Mouse (Mus musculus): ENCODE data around the gene Sema5b. TPM values are rescaled to one million over a fixed set of nuclear protein-coding genes. Genes with fewer than 3 reads are reported as not detected.

Gene Sema5b
- total RNA-seq, 1 experiment: 6.4 TPM

- in situ Hi-C loops (cut with MboI; ENCODE audit: low sequenced_read_pairs in 2 of 2, unreplicated experiment in 2 of 2): no loop called here
- TF ChIP-seq HCFC1 (IDR thresholded peaks at IDR 0.05; ENCODE audit: borderline replicate concordance, insufficient read depth, low read length) (no peak), MAFK (IDR thresholded peaks at IDR 0.05; ENCODE audit: insufficient read depth, low read depth, low read length) (no peak), ZNF384 (IDR thresholded peaks at IDR 0.05; ENCODE audit: low read depth, low read length) (no peak), CHD2 (IDR thresholded peaks at IDR 0.05; ENCODE audit: low read depth, low read length) (no peak), ZC3H11A (IDR thresholded peaks at IDR 0.05; ENCODE audit: borderline replicate concordance, low read depth, low read length) (no peak)
Measured at GRCm38 (mm10) chr16:35677511-35678113, 136.7 kb downstream of the Sema5b start.

GRCm38 (mm10) chr16:35678476-35678875 is 137.5 kb downstream of the Sema5b start:
- peaks cover 3 to 4% of the 10 kb centered on the region in 2 experiments; a peak in 2 of 4 replicates for H3K4me1 ChIP-seq (ENCODE audit: control insufficient read depth in 2 of 2, insufficient read depth in 2 of 2, low read length in 2 of 2, poor library complexity in 1 of 2)
- no peak overlapping the region for H3K9ac ChIP-seq (ENCODE audit: insufficient read depth, low read depth, low read length, poor library complexity, severe bottlenecking)
- TF ChIP-seq HCFC1 (IDR thresholded peaks at IDR 0.05; ENCODE audit: borderline replicate concordance, insufficient read depth, low read length): no peak
- TF ChIP-seq ZNF384 (IDR thresholded peaks at IDR 0.05; ENCODE audit: low read depth, low read length): no peak
- no peak for TF ChIP-seq CHD2 (IDR thresholded peaks at IDR 0.05; ENCODE audit: low read depth, low read length)
- no peak for TF ChIP-seq ZC3H11A (IDR thresholded peaks at IDR 0.05; ENCODE audit: borderline replicate concordance, low read depth, low read length)
- TF ChIP-seq MAFK (IDR thresholded peaks at IDR 0.05; ENCODE audit: insufficient read depth, low read depth, low read length): no peak
- no peaks in the 10 kb centered on the region for H3K36me3 ChIP-seq (ENCODE audit: control insufficient read depth, insufficient read depth, low read length, poor library complexity, severe bottlenecking)
- in situ Hi-C loops (cut with MboI; ENCODE audit: low sequenced_read_pairs in 2 of 2, unreplicated experiment in 2 of 2): no loop called here
- DNase-seq (ENCODE audit: low read depth, low spot score): peak; percentile 66
- H3K27ac ChIP-seq (ENCODE audit: insufficient read depth, low read depth, low read length, poor library complexity, severe bottlenecking): no peak overlapping the region
- no peaks in the 10 kb centered on the region for H3K9me3 ChIP-seq (ENCODE audit: control insufficient read depth, insufficient read depth, low read depth, low read length)
- H3K4me3 ChIP-seq (ENCODE audit: insufficient read depth in 1 of 2, low read depth in 1 of 2, low read length in 2 of 2, poor library complexity in 1 of 2, severe bottlenecking in 1 of 2): no peak overlapping the region

More at GRCm38 (mm10) chr16:35677511-35678113, 136.7 kb downstream of the Sema5b start:
- H3K4me3 ChIP-seq (ENCODE audit: insufficient read depth in 1 of 2, low read depth in 1 of 2, low read length in 2 of 2, poor library complexity in 1 of 2, severe bottlenecking in 1 of 2): no peak overlapping the region
- no peak for DNase-seq (ENCODE audit: low read depth, low spot score)
- no peak overlapping the region for H3K9ac ChIP-seq (ENCODE audit: insufficient read depth, low read depth, low read length, poor library complexity, severe bottlenecking)
- H3K4me1 ChIP-seq (ENCODE audit: control insufficient read depth in 2 of 2, insufficient read depth in 2 of 2, low read length in 2 of 2, poor library complexity in 1 of 2): peaks cover 3 to 4% of the 10 kb centered on the region in 2 experiments; a peak in 2 of 4 replicates
- H3K27ac ChIP-seq (ENCODE audit: insufficient read depth, low read depth, low read length, poor library complexity, severe bottlenecking): no peak overlapping the region
- no peaks in the 10 kb centered on the region for H3K36me3 ChIP-seq (ENCODE audit: control insufficient read depth, insufficient read depth, low read length, poor library complexity, severe bottlenecking)
- H3K9me3 ChIP-seq (ENCODE audit: control insufficient read depth, insufficient read depth, low read depth, low read length): no peaks in the 10 kb centered on the region

DNA sequence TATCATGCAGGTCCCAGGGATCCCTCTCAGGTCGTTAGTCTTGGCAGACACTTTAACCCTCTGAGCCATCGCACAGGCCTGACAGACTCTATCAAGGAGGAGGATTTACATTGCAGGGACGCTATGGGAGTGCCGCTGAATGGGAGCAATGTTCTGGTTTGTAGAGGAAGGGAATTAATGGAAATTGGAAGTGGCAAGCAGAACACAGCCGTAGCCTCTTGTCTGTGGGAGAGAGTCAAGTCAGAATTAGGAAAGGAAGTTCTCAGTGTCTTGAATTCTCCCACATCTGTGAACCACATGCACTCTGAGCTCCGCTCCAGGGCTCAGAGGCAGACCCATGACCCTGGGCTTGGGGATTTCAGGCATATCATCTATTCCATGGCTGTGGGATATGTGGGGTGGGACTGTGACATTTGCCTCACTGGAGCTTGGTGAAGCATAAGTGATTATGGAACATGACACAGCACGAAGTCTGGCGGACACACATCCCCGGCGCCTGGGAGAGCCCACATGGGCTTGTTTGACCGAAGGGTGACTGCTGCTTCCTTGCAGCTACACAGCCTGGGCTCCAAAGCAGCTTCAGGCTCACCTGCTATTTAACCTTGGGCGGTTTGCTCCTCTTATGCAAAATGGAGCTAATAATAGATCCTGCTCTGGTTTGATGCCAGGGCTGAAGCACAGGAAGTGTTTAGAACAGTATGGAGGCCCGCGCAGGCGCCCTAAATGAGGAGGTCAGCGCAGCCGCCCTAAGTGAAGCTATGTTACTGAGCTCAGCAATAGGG is 140.6 kb downstream of the Sema5b start:
- Histone ChIP-seq H3K36me3 (ENCODE audit: control insufficient read depth, insufficient read depth, low read length, poor library complexity, severe bottlenecking) (no peaks in the 10 kb centered on the region), H3K4me1 (ENCODE audit: control insufficient read depth in 2 of 2, insufficient read depth in 2 of 2, low read length in 2 of 2, poor library complexity in 1 of 2) (peaks cover 3 to 6% of the 10 kb centered on the region in 2 experiments; a peak in 3 of 4 replicates), H3K4me3 (ENCODE audit: insufficient read depth in 1 of 2, low read depth in 1 of 2, low read length in 2 of 2, poor library complexity in 1 of 2, severe bottlenecking in 1 of 2) (peak overlapping the region; percentile 4 to 31; a peak in 3 of 4 replicates), H3K9me3 (ENCODE audit: control insufficient read depth, insufficient read depth, low read depth, low read length) (no peaks in the 10 kb centered on the region), H3K27ac (ENCODE audit: insufficient read depth, low read depth, low read length, poor library complexity, severe bottlenecking) (no peak overlapping the region), H3K9ac (ENCODE audit: insufficient read depth, low read depth, low read length, poor library complexity, severe bottlenecking) (no peak overlapping the region)
- TF ChIP-seq MAFK (IDR thresholded peaks at IDR 0.05; ENCODE audit: insufficient read depth, low read depth, low read length): no peak
- TF ChIP-seq ZC3H11A (IDR thresholded peaks at IDR 0.05; ENCODE audit: borderline replicate concordance, low read depth, low read length): no peak
- TF ChIP-seq ZNF384 (IDR thresholded peaks at IDR 0.05; ENCODE audit: low read depth, low read length): no peak
- no peak for TF ChIP-seq HCFC1 (IDR thresholded peaks at IDR 0.05; ENCODE audit: borderline replicate concordance, insufficient read depth, low read length)
- TF ChIP-seq CHD2 (IDR thresholded peaks at IDR 0.05; ENCODE audit: low read depth, low read length): no peak
- DNase-seq (ENCODE audit: low read depth, low spot score): peak; percentile 21
- in situ Hi-C loops (cut with MboI; ENCODE audit: low sequenced_read_pairs in 2 of 2, unreplicated experiment in 2 of 2): no loop called here

- in situ Hi-C loops (cut with MboI; ENCODE audit: low sequenced_read_pairs in 2 of 2, unreplicated experiment in 2 of 2): no loop called here
Measured at GRCm38 (mm10) chr16:35685027-35685426, 144.1 kb downstream of the Sema5b start.

More at GRCm38 (mm10) chr16:35685027-35685426, 144.1 kb downstream of the Sema5b start:
- DNase-seq (ENCODE audit: low read depth, low spot score): no peak
- Histone ChIP-seq H3K9me3 (ENCODE audit: control insufficient read depth, insufficient read depth, low read depth, low read length) (no peaks in the 10 kb centered on the region), H3K4me1 (ENCODE audit: control insufficient read depth in 2 of 2, insufficient read depth in 2 of 2, low read length in 2 of 2, poor library complexity in 1 of 2) (peaks cover 3 to 6% of the 10 kb centered on the region in 2 experiments; a peak in 3 of 4 replicates), H3K36me3 (ENCODE audit: control insufficient read depth, insufficient read depth, low read length, poor library complexity, severe bottlenecking) (no peaks in the 10 kb centered on the region), H3K27ac (ENCODE audit: insufficient read depth, low read depth, low read length, poor library complexity, severe bottlenecking) (no peak overlapping the region), H3K9ac (ENCODE audit: insufficient read depth, low read depth, low read length, poor library complexity, severe bottlenecking) (no peak overlapping the region), H3K4me3 (ENCODE audit: insufficient read depth in 1 of 2, low read depth in 1 of 2, low read length in 2 of 2, poor library complexity in 1 of 2, severe bottlenecking in 1 of 2) (no peak overlapping the region)
- TF ChIP-seq CHD2 (IDR thresholded peaks at IDR 0.05; ENCODE audit: low read depth, low read length) (no peak), HCFC1 (IDR thresholded peaks at IDR 0.05; ENCODE audit: borderline replicate concordance, insufficient read depth, low read length) (no peak), MAFK (IDR thresholded peaks at IDR 0.05; ENCODE audit: insufficient read depth, low read depth, low read length) (no peak), ZNF384 (IDR thresholded peaks at IDR 0.05; ENCODE audit: low read depth, low read length) (no peak), ZC3H11A (IDR thresholded peaks at IDR 0.05; ENCODE audit: borderline replicate concordance, low read depth, low read length) (no peak)

All from ES-E14 (cell line).